Mouse (Mus musculus): ENCODE data around the gene Hoxa10.

Gene Hoxa10

GRCm38 (mm10) chr6:52205638-52206621 is 34.7 kb downstream of the Hoxa10 start:
- DNase-seq (ENCODE audit: low read depth, low spot score), result peak; percentile 53

GRCm38 (mm10) chr6:52205221-52205620 is 35.4 kb downstream of the Hoxa10 start:
- no peak for DNase-seq (ENCODE audit: low read depth, low spot score)

- DNase-seq (ENCODE audit: low read depth, low spot score), result peak; percentile 96
Observed at GRCm38 (mm10) chr6:52204050-52204752, 36.5 kb downstream of the Hoxa10 start, which contains the start of gene Hoxa5. Hoxa5 (minus strand) TSS chr6:52204587.

GRCm38 (mm10) chr6:52203371-52204049 is 37.1 kb downstream of the Hoxa10 start:
- peak; percentile 86 for DNase-seq (ENCODE audit: low read depth, low spot score)

GRCm38 (mm10) chr6:52203121-52203370 is 37.6 kb downstream of the Hoxa10 start:
- DNase-seq (ENCODE audit: low read depth, low spot score), result peak; percentile 58

GRCm38 (mm10) chr6:52202362-52203120 is 38.1 kb downstream of the Hoxa10 start:
- DNase-seq (ENCODE audit: low read depth, low spot score), result peak; percentile 70

GRCm38 (mm10) chr6:52201269-52201668 is 39.4 kb downstream of the Hoxa10 start:
- DNase-seq (ENCODE audit: low read depth, low spot score), result no peak

GRCm38 (mm10) chr6:52200751-52201250 is 39.9 kb downstream of the Hoxa10 start:
- no peak for DNase-seq (ENCODE audit: low read depth, low spot score)

GRCm38 (mm10) chr6:52200073-52200750 is 40.4 kb downstream of the Hoxa10 start:
- no peak for DNase-seq (ENCODE audit: low read depth, low spot score)

GRCm38 (mm10) chr6:52197271-52197670 is 43.4 kb downstream of the Hoxa10 start:
- peak; percentile 90 for DNase-seq (ENCODE audit: low read depth, low spot score)

GRCm38 (mm10) chr6:52196811-52197210 is 43.8 kb downstream of the Hoxa10 start:
- peak; percentile 22 for DNase-seq (ENCODE audit: low read depth, low spot score)

GRCm38 (mm10) chr6:52194690-52195089 is 46.0 kb downstream of the Hoxa10 start:
- DNase-seq (ENCODE audit: low read depth, low spot score), result no peak

GRCm38 (mm10) chr6:52191860-52192550 is 48.6 kb downstream of the Hoxa10 start:
- DNase-seq (ENCODE audit: low read depth, low spot score), result peak; percentile 87

- DNase-seq (ENCODE audit: low read depth, low spot score), result no peak
Observed at GRCm38 (mm10) chr6:52190906-52191810, 49.5 kb downstream of the Hoxa10 start, which contains the start of gene Hoxa4. Hoxa4 (minus strand) TSS chr6:52191753.

GRCm38 (mm10) chr6:52190410-52190809 is 50.2 kb downstream of the Hoxa10 start:
- no peak for DNase-seq (ENCODE audit: low read depth, low spot score)

GRCm38 (mm10) chr6:52189909-52190308 is 50.7 kb downstream of the Hoxa10 start:
- DNase-seq (ENCODE audit: low read depth, low spot score), result no peak

GRCm38 (mm10) chr6:52189172-52189591 is 51.5 kb downstream of the Hoxa10 start:
- DNase-seq (ENCODE audit: low read depth, low spot score), result no peak

GRCm38 (mm10) chr6:52186500-52186899 is 54.2 kb downstream of the Hoxa10 start:
- no peak for DNase-seq (ENCODE audit: low read depth, low spot score)

GRCm38 (mm10) chr6:52185834-52186233 is 54.8 kb downstream of the Hoxa10 start:
- DNase-seq (ENCODE audit: low read depth, low spot score), result no peak

Measured in ES-CJ7 (cell line).